Mouse (Mus musculus): ENCODE results near the gene Peak1.

The Peak1 gene

GRCm38 (mm10) chr9:56321291-56321690 is 96.6 kb downstream of the Peak1 start:
- DNase-seq (ENCODE audit: low read depth, low spot score), result no peak

- no peak for DNase-seq (ENCODE audit: low read depth, low spot score)
Measured at GRCm38 (mm10) chr9:56314326-56314725, 103.5 kb downstream of the Peak1 start.

- DNase-seq (ENCODE audit: low read depth, low spot score), result no peak
Measured at GRCm38 (mm10) chr9:56309079-56309478, 108.8 kb downstream of the Peak1 start.

- DNase-seq (ENCODE audit: low read depth, low spot score), result no peak
Measured at GRCm38 (mm10) chr9:56304526-56304925, 113.3 kb downstream of the Peak1 start.

GRCm38 (mm10) chr9:56302921-56303465 is 114.9 kb downstream of the Peak1 start:
- no peak for DNase-seq (ENCODE audit: low read depth, low spot score)

- DNase-seq (ENCODE audit: low read depth, low spot score), result no peak
Measured at GRCm38 (mm10) chr9:56290019-56290418, 127.8 kb downstream of the Peak1 start.

GRCm38 (mm10) chr9:56282481-56282880 is 135.4 kb downstream of the Peak1 start:
- no peak for DNase-seq (ENCODE audit: low read depth, low spot score)

GRCm38 (mm10) chr9:56273576-56273975 is 144.3 kb downstream of the Peak1 start:
- no peak for DNase-seq (ENCODE audit: low read depth, low spot score)

GRCm38 (mm10) chr9:56272247-56272598 is 145.6 kb downstream of the Peak1 start:
- no peak for DNase-seq (ENCODE audit: low read depth, low spot score)

GRCm38 (mm10) chr9:56271326-56272246 is 146.3 kb downstream of the Peak1 start:
- DNase-seq (ENCODE audit: low read depth, low spot score), result no peak

- DNase-seq (ENCODE audit: low read depth, low spot score), result no peak
Measured at GRCm38 (mm10) chr9:56269101-56269500, 148.8 kb downstream of the Peak1 start.

GRCm38 (mm10) chr9:56266200-56266815 is 151.6 kb downstream of the Peak1 start:
- DNase-seq (ENCODE audit: low read depth, low spot score), result no peak

GRCm38 (mm10) chr9:56265460-56266199 is 152.2 kb downstream of the Peak1 start:
- DNase-seq (ENCODE audit: low read depth, low spot score), result no peak

- DNase-seq (ENCODE audit: low read depth, low spot score), result no peak
Measured at GRCm38 (mm10) chr9:56265022-56265360, 152.9 kb downstream of the Peak1 start.

GRCm38 (mm10) chr9:56264308-56265021 is 153.4 kb downstream of the Peak1 start:
- no peak for DNase-seq (ENCODE audit: low read depth, low spot score)

GRCm38 (mm10) chr9:56263055-56263454 is 154.8 kb downstream of the Peak1 start:
- no peak for DNase-seq (ENCODE audit: low read depth, low spot score)

- DNase-seq (ENCODE audit: low read depth, low spot score), result no peak
Measured at GRCm38 (mm10) chr9:56260495-56261136, 157.3 kb downstream of the Peak1 start.

- DNase-seq (ENCODE audit: low read depth, low spot score), result peak; percentile 49
Measured at GRCm38 (mm10) chr9:56259790-56260494, 157.9 kb downstream of the Peak1 start.

- no peak for DNase-seq (ENCODE audit: low read depth, low spot score)
Measured at GRCm38 (mm10) chr9:56258261-56258790, 159.5 kb downstream of the Peak1 start.
